Mouse (Mus musculus): ENCODE measurements around the gene Cstf3.

Cstf3 gene

DNA sequence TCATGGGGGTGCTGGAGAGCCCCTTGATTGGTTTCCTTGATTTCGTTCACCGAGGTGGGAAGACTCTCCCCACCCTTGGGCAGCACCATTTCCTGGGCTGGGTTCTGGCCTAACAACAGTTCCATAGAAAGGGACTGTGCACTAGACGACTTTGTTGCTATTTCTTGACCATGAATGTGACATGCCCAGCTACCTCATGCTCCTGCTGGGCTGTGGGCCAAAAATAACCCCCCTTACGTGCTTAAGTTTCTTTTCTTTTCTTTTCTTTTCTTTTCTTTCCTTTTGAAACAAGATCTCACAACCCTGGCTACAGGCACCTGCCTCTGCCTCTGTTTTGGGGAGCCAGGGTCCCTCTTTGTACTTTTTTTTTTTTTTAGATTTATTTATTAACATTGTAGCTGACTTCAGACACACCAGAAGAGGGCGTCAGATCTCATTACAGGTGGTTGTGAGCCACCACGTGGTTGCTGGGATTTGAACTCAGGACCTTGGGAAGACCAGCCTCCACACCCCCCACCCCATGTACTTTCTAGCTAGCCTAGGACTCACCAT lies 119.5 kb downstream of the Cstf3 start:
- DNase-seq (ENCODE audit: extremely low spot score, low read depth, low spot score): no peak

DNA sequence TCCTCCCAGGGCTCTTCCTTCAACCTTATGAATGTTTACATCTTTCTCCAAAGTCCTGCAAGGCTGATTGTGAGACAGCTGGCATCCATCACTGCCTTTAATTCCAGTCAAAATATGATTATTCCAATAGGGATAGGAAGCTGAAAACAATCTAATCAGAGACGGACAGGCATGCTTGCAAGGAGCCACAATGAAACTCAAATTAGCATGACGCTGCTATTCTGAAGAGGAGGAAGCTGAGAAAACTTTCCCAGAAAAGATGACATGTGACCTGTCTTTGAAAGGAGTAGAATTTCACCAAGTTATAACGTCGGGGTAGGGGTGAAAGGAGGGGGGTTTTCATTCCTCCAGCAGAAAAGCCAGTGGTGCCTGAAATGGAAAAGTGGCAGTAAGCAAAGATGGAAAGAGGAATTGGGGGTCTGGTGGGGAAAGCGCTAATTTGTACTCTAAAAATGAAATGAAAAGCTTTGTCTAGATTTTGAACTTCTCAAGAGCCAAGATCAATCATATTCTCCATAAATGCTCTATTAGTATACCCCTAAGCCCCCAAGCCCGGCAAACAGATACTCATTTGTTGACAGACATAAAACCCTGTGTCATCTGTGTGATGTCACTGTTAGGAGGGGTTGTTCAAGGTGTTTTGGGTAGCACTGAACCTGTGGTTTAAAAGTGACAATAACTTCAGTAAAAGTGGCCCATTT lies 120.5 kb downstream of the Cstf3 start:
- no peak for DNase-seq (ENCODE audit: extremely low spot score, low read depth, low spot score)

DNA sequence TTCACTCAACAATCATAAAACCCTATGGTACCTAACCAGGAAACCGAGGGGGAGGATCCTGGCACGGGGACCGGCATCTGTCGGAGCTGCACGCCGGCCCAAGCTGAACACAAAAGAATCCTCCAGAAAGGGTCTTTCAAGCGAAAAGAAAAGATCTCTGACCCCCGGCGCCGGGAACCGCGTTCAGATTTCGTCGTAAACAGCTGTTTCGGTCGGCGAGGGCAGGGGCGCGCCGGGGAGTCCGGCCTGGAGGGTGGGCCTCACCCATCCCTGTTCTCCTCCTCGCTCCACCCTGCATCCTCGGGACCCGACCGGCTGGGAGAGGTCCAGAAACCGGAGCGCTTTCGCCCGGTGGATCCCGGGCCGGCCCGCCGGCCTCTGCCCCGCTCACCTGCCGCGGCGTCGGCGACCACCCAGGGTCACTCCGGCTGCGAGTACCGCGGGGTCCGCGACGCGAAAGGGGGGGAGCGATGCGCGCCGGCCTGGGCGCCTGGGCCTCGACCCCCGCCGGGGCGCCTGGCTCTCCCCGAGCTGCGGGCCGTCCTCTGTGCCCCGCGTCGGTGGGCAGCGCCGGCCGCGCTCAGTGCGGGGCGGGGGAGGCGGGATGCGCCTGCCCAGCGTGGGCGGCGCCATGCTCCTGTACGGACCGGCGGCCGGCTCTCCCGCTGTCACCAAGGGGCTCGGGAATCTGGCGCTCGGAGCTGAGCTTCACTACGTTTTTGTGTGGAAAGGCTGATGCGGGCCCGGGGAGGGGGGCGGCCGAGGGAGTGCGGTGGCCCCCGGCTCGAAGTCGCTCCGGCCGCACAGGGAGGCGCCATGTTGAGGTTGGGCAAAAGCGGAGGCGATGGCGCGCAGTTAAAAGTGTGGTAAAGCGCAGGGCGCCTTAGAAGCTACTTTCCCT lies 121.5 kb downstream of the Cstf3 start, which contains the start of gene Tcp11l1:
Gene Tcp11l1 (minus strand): TSS at position 585 of the 901 bp plus-strand sequence.
- no peak for DNase-seq (ENCODE audit: extremely low spot score, low read depth, low spot score)

DNA sequence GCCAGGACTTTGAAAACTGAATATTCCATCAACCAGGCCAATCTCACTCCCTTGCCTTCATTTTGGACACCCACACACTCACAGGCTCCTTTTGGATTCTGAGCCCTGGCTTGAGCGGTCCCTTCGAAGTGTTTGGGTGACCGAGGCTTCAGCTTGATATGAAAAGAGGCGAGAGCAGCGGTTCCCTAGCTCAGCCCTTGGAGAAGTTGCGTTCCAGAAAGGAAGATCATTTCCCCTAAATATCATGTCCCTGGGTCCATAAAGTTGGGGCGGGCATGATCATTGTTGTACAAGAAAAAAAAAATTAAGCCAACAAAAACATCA lies 122.1 kb downstream of the Cstf3 start:
- no peak for DNase-seq (ENCODE audit: extremely low spot score, low read depth, low spot score)

DNA sequence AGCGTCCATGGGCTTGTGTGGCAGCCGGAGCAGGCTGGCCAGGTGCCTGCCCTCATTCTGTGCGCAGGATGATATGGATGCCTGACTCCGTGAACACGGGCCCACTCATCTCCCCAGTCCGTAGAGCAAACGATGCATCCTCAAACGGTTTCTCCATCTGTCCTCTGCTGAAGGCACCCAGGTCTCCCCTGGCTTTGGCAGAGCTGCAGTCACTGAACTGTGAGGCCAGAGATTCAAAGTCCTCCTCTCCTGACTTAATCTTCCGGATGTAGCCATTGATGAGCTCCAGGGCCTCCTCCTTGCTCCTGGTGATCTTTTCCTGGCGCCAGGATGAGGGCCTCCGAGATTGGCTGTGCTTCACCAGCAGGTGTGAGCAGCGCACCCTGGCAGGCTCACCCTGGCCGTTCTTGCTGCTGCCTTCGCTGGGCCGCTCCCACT lies 124.0 kb downstream of the Cstf3 start:
- no peak for DNase-seq (ENCODE audit: extremely low spot score, low read depth, low spot score)
